Mouse (Mus musculus) heart, adult 9 months (tissue): ENCODE results near the gene Olfr1276.

Source experiments
- DNase-seq, 2 experiments: peaks; one replicate each; pipeline ENCODE4 v3.0.0; 2022; ENCODE audit warnings: low spot score in 2 of 2

Gene Olfr1276

GRCm38 (mm10) chr2:111254216-111254615 lies at the start of gene Olfr1276:
Olfr1276 (plus strand) TSS chr2:111254516.
- no peak for DNase-seq

- DNase-seq: no peak
Measured at GRCm38 (mm10) chr2:111229502-111229901, 24.8 kb upstream of the Olfr1276 start, which contains the start of gene 4930430A15Rik. 4930430A15Rik (minus strand) TSS chr2:111229602.

- no peak for DNase-seq
Measured at GRCm38 (mm10) chr2:111235186-111235585, 19.1 kb upstream of the Olfr1276 start, which contains the start of gene Olfr1275. Olfr1275 (minus strand) TSS chr2:111235286.

GRCm38 (mm10) chr2:111274006-111274405 lies 19.7 kb downstream of the Olfr1276 start, which contains the start of gene Olfr1277:
Olfr1277 (minus strand) TSS chr2:111274106.
- DNase-seq: no peak

- no peak for DNase-seq
Measured at GRCm38 (mm10) chr2:111289836-111290235, 35.5 kb downstream of the Olfr1276 start, which contains the start of gene Olfr1278. Olfr1278 (plus strand) TSS chr2:111290136.

- no peak for DNase-seq
Measured at GRCm38 (mm10) chr2:111298541-111298940, 44.2 kb downstream of the Olfr1276 start.

GRCm38 (mm10) chr2:111300374-111300773 lies 46.1 kb downstream of the Olfr1276 start, which contains the start of gene Olfr1279:
Olfr1279 (plus strand) TSS chr2:111300635.
- DNase-seq: no peak
